Mouse (Mus musculus): ENCODE results near the gene Rpl41. TPM values are rescaled to one million over a fixed set of nuclear protein-coding genes. Genes with fewer than 3 reads are reported as not detected.

Rpl41 gene
- polyA plus RNA-seq, 1 experiment from 2014 or later = 4,697 TPM

- H3K9ac ChIP-seq = no peak overlapping the region
- no peaks in the 10 kb centered on the region for H3K27me3 ChIP-seq (ENCODE audit: insufficient read depth, low read length)
- no peak overlapping the region for H3K4me3 ChIP-seq (ENCODE audit: low read depth, low read length)
- H3K27ac ChIP-seq (ENCODE audit: low read depth) = no peak overlapping the region
- ATAC-seq (ENCODE audit: insufficient read depth) (no peak), DNase-seq (no peak)
- H3K36me3 ChIP-seq (ENCODE audit: insufficient read depth) = peaks cover 17% of the 10 kb centered on the region; the same call in 1 of the 2 replicates
- H3K9me3 ChIP-seq (ENCODE audit: low read depth, low read length) = no peaks in the 10 kb centered on the region
- WGBS = 75% methylated on average over 4 of the region's 4 CpGs
- no peak overlapping the region for H3K4me2 ChIP-seq
- no peak for TF ChIP-seq CTCF (IDR thresholded peaks at IDR 0.05; ENCODE audit: low read depth)
- no peaks in the 10 kb centered on the region for H3K4me1 ChIP-seq (ENCODE audit: insufficient read depth)
Measured at GRCm38 (mm10) chr10:128579731-128580130, 30.6 kb upstream of the Rpl41 start.

- H3K27ac ChIP-seq (ENCODE audit: low read depth) = no peak overlapping the region
- H3K9me3 ChIP-seq (ENCODE audit: low read depth, low read length) = no peaks in the 10 kb centered on the region
- H3K36me3 ChIP-seq (ENCODE audit: insufficient read depth) = peaks cover 17% of the 10 kb centered on the region; the same call in 1 of the 2 replicates
- no peaks in the 10 kb centered on the region for H3K27me3 ChIP-seq (ENCODE audit: insufficient read depth, low read length)
- TF ChIP-seq CTCF (IDR thresholded peaks at IDR 0.05; ENCODE audit: low read depth) = no peak
- H3K9ac ChIP-seq = no peak overlapping the region
- 75% methylated on average over 3 of the region's 3 CpGs for WGBS
- H3K4me2 ChIP-seq = no peak overlapping the region
- no peak for ATAC-seq (ENCODE audit: insufficient read depth)
- H3K4me3 ChIP-seq (ENCODE audit: low read depth, low read length) = no peak overlapping the region
- no peak for DNase-seq
- H3K4me1 ChIP-seq (ENCODE audit: insufficient read depth) = no peaks in the 10 kb centered on the region
Measured at GRCm38 (mm10) chr10:128579298-128579697, 30.2 kb upstream of the Rpl41 start.

- H3K27ac ChIP-seq (ENCODE audit: low read depth) = no peak overlapping the region
- H3K4me1 ChIP-seq (ENCODE audit: insufficient read depth) = no peaks in the 10 kb centered on the region
- H3K4me2 ChIP-seq = no peak overlapping the region
- DNase-seq = no peak
- H3K9ac ChIP-seq = no peak overlapping the region
- no peaks in the 10 kb centered on the region for H3K9me3 ChIP-seq (ENCODE audit: low read depth, low read length)
- no peak for ATAC-seq (ENCODE audit: insufficient read depth)
- WGBS = 63% methylated on average over 11 of the region's 11 CpGs
- H3K4me3 ChIP-seq (ENCODE audit: low read depth, low read length) = no peak overlapping the region
- H3K36me3 ChIP-seq (ENCODE audit: insufficient read depth) = peaks cover 21% of the 10 kb centered on the region; the same call in 1 of the 2 replicates
- TF ChIP-seq CTCF (IDR thresholded peaks at IDR 0.05; ENCODE audit: low read depth) = no peak
- H3K27me3 ChIP-seq (ENCODE audit: insufficient read depth, low read length) = no peaks in the 10 kb centered on the region
Measured at GRCm38 (mm10) chr10:128578330-128578729, 29.2 kb upstream of the Rpl41 start.

- 93% methylated on average over 2 of the region's 2 CpGs for WGBS
- Histone ChIP-seq H3K36me3 (ENCODE audit: insufficient read depth) (peaks cover 28% of the 10 kb centered on the region), H3K4me3 (ENCODE audit: low read depth, low read length) (no peak overlapping the region), H3K4me2 (no peak overlapping the region), H3K9me3 (ENCODE audit: low read depth, low read length) (no peaks in the 10 kb centered on the region), H3K4me1 (ENCODE audit: insufficient read depth) (no peaks in the 10 kb centered on the region), H3K27ac (ENCODE audit: low read depth) (no peak overlapping the region), H3K9ac (no peak overlapping the region), H3K27me3 (ENCODE audit: insufficient read depth, low read length) (no peaks in the 10 kb centered on the region)
- ATAC-seq (ENCODE audit: insufficient read depth) (no peak), DNase-seq (no peak)
- peak; percentile 53 for TF ChIP-seq CTCF (IDR thresholded peaks at IDR 0.05; ENCODE audit: low read depth)
Measured at GRCm38 (mm10) chr10:128575063-128575462, 26.0 kb upstream of the Rpl41 start.

GRCm38 (mm10) chr10:128565788-128566531 is 16.9 kb upstream of the Rpl41 start, which contains the start of gene Pa2g4:
Gene Pa2g4, minus strand, starts transcription at chr10:128565987.
- no peaks in the 10 kb centered on the region for H3K27me3 ChIP-seq (ENCODE audit: insufficient read depth, low read length)

GRCm38 (mm10) chr10:128565206-128565787 is 16.2 kb upstream of the Rpl41 start:
- Histone ChIP-seq H3K9me3 (ENCODE audit: low read depth, low read length) (no peaks in the 10 kb centered on the region), H3K4me3 (ENCODE audit: low read depth, low read length) (peak overlapping the region; percentile 92), H3K27me3 (ENCODE audit: insufficient read depth, low read length) (no peaks in the 10 kb centered on the region), H3K27ac (ENCODE audit: low read depth) (peak overlapping the region; percentile 93), H3K9ac (peak overlapping the region; percentile 93), H3K36me3 (ENCODE audit: insufficient read depth) (peaks cover 32% of the 10 kb centered on the region), H3K4me1 (ENCODE audit: insufficient read depth) (no peaks in the 10 kb centered on the region; the same call in 1 of the 2 replicates), H3K4me2 (peak overlapping the region; percentile 66)
- ATAC-seq (ENCODE audit: insufficient read depth) (peak; percentile 28), DNase-seq (peak; percentile 53)
- WGBS = under 1% methylated on average over 46 of the region's 46 CpGs
- 0 out of 2 replicates have a peak, but pooled peaks have one; percentile 3 for TF ChIP-seq CTCF (IDR thresholded peaks at IDR 0.05; ENCODE audit: low read depth)

More at GRCm38 (mm10) chr10:128565788-128566531, 16.9 kb upstream of the Rpl41 start, which contains the start of gene Pa2g4:
- no peaks in the 10 kb centered on the region; the same call in 1 of the 2 replicates for H3K4me1 ChIP-seq (ENCODE audit: insufficient read depth)
- H3K4me3 ChIP-seq (ENCODE audit: low read depth, low read length) = peak within 1 kb of the TSS; percentile 92
- H3K4me2 ChIP-seq = peak within 1 kb of the TSS; percentile 66
- H3K9ac ChIP-seq = peak within 1 kb of the TSS; percentile 93
- H3K36me3 ChIP-seq (ENCODE audit: insufficient read depth) = peaks cover 27% of the 10 kb centered on the region
- H3K9me3 ChIP-seq (ENCODE audit: low read depth, low read length) = no peaks in the 10 kb centered on the region
- WGBS = under 1% methylated on average over 58 of the region's 58 CpGs
- ATAC-seq (ENCODE audit: insufficient read depth) = peak; percentile 99
- peak; percentile 26; the same call in 1 of the 2 replicates for TF ChIP-seq CTCF (IDR thresholded peaks at IDR 0.05; ENCODE audit: low read depth)
- DNase-seq = peak; percentile 100
- peak within 1 kb of the TSS; percentile 93 for H3K27ac ChIP-seq (ENCODE audit: low read depth)

- H3K4me2 ChIP-seq = peak overlapping the region; percentile 66
- DNase-seq (no peak), ATAC-seq (ENCODE audit: insufficient read depth) (no peak)
- no peaks in the 10 kb centered on the region for H3K27me3 ChIP-seq (ENCODE audit: insufficient read depth, low read length)
- H3K27ac ChIP-seq (ENCODE audit: low read depth) = no peak overlapping the region
- peaks cover 50% of the 10 kb centered on the region for H3K36me3 ChIP-seq (ENCODE audit: insufficient read depth)
- H3K4me1 ChIP-seq (ENCODE audit: insufficient read depth) = no peaks in the 10 kb centered on the region; the same call in 1 of the 2 replicates
- H3K9me3 ChIP-seq (ENCODE audit: low read depth, low read length) = no peaks in the 10 kb centered on the region
- H3K4me3 ChIP-seq (ENCODE audit: low read depth, low read length) = no peak overlapping the region
- H3K9ac ChIP-seq = peak overlapping the region; percentile 93; the same call in 1 of the 2 replicates
- 91% methylated on average over 6 of the region's 6 CpGs for WGBS
- no peak for TF ChIP-seq CTCF (IDR thresholded peaks at IDR 0.05; ENCODE audit: low read depth)
Measured at GRCm38 (mm10) chr10:128563544-128563943, 14.4 kb upstream of the Rpl41 start.
